Mouse (Mus musculus) heart, postnatal 14 days (tissue): ENCODE measurements around the gene Slc15a4. TPM values are rescaled to one million over a fixed set of nuclear protein-coding genes. Genes with fewer than 3 reads are reported as not detected.

Experiments used
- DNase-seq, 2 experiments: peaks; one replicate each; pipeline ENCODE4 v3.0.0; 2021 to 2022
- intact Hi-C: fragments of 180-260 bp; cut with DNase I; formaldehyde crosslinking; loops from one replicate; pipeline ENCODE4 v1.15.1; 2025
- total RNA-seq, 2 experiments: library from RNA; stranded (reverse); gene quantifications; 2 replicates each; pipeline ENCODE4 v1.2.3; 2021

The Slc15a4 gene
- total RNA-seq, 2 experiments from 2014 or later, result 11.1 to 15.5 TPM

GRCm38 (mm10) chr5:127567165-127567741, 65.4 kb downstream of the Slc15a4 start:
- DNase-seq, result no peak
- intact Hi-C loops, result no loop called here

DNA sequence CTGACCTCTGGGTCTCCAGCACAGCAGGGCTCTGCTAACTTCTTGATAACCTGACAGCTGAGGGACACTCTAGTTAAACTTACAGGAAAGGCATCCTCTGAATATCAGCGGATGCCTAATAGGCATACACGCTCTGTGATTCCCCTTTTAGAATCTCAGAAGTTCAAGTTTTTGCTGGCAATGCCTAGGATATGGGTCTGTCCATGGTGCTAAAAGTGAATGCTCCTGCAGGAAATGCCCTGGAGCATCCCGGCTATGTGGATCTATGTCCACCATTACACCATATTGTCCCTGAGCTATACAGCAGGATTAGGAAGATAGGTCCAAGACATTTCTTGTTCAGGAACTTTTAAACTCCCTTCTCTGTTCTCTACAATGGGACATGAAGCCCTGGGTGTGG, 71.6 kb downstream of the Slc15a4 start:
- DNase-seq, result peak in 1 of 2 experiments; percentile 27
- intact Hi-C loops, result no loop called here

DNA sequence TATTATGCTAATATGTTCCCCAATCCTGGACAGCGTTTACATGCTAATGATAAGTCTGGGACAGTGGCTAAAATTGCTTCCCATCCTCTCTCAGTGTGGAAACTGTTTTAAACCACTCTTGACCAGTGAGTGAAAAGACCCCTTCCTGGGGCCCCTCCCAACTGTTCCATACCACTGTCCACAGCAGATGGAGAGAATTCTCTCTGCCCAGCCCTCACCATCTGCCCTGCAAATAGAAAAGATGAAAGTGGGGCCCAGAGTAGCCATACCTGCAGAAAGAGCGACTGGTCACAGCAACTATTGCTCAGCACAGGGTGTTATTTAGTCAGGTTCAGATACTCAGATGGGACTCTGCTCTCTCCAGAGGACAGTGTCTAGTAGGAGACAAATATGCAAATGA, 84.6 kb downstream of the Slc15a4 start:
- intact Hi-C loops, result no loop called here
- DNase-seq, result no peak

DNA sequence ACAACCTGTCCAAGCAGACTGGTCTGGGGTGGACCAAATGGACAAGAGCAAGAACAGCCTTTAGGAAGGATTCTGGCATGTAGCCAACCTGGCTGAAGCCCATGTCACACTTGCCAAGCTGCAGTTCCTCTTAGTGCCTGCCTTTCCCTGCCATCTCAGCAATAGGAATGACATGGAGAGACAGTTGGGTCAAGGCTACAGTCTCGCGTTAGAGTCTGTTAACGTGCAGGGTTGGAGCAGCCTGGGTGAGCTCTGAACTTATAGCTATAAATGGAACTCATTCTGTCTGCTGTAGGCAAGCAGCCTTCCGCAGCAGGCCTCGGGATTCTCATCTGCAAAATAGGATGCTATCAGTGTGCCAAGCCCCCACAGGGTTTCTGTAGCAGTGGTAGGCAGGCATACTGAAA, 86.1 kb downstream of the Slc15a4 start:
- intact Hi-C loops, result no loop called here
- DNase-seq, result no peak

Other genes with a start within 250 kb of the Slc15a4 start
- not detected for gene Glt1d1, start 635 bp downstream of the Slc15a4 start, total RNA-seq